Mouse (Mus musculus) limb, embryonic 11.5 days (tissue): ENCODE results near the gene Arfrp1. TPM values are rescaled to one million over a fixed set of nuclear protein-coding genes. Genes with fewer than 3 reads are reported as not detected.

ENCODE experiments used
- ATAC-seq: fragments of 200-750 bp; cut with Nextera tagmentation; 2 replicates; pipeline ENCODE4 v1.8.0; 2017; ENCODE audit warnings: low read depth; ENCODE audit not compliant: insufficient number of reproducible peaks, low FRiP score, low TSS enrichment
- DNase-seq: peaks from one replicate; pipeline ENCODE4 v3.0.0-alpha.2; 2015; ENCODE audit warnings: low spot score
- H3K27ac ChIP-seq: fragments of 300-500 bp; sonication (generic); replicated peaks from 2 replicates; pipeline ENCODE4 v1.5.1; 2014; ENCODE audit warnings: low read depth, mild to moderate bottlenecking, low read length
- H3K27me3 ChIP-seq: fragments of 300-500 bp; sonication (generic); 2 replicates; pipeline ENCODE4 v1.6.1; 2014; ENCODE audit warnings: mild to moderate bottlenecking, low read length, mixed read lengths; ENCODE audit not compliant: control insufficient read depth, insufficient read depth
- H3K36me3 ChIP-seq: fragments of 300-500 bp; sonication (generic); 2 replicates; pipeline ENCODE4 v1.6.1; 2014; ENCODE audit warnings: mild to moderate bottlenecking, low read length, moderate library complexity, mixed read lengths; ENCODE audit not compliant: control insufficient read depth, insufficient read depth
- H3K4me1 ChIP-seq: fragments of 300-500 bp; sonication (generic); 2 replicates; pipeline ENCODE4 v1.6.1; 2014; ENCODE audit warnings: low read length, mixed read lengths; ENCODE audit not compliant: control insufficient read depth, insufficient read depth
- H3K4me2 ChIP-seq: fragments of 300-500 bp; sonication (generic); 2 replicates; pipeline ENCODE4 v1.6.1; 2014; ENCODE audit warnings: low read depth, mild to moderate bottlenecking, moderate library complexity; ENCODE audit not compliant: severe bottlenecking
- H3K4me3 ChIP-seq: fragments of 300-500 bp; sonication (generic); 2 replicates; pipeline ENCODE4 v1.5.1; 2014; ENCODE audit warnings: low read depth, low read length
- H3K9ac ChIP-seq: fragments of 300-500 bp; sonication (generic); 2 replicates; pipeline ENCODE4 v1.6.1; 2014; ENCODE audit warnings: mild to moderate bottlenecking, low read length
- H3K9me3 ChIP-seq: fragments of 300-500 bp; sonication (generic); 2 replicates; pipeline ENCODE4 v1.6.1; 2016; ENCODE audit warnings: low read length; ENCODE audit not compliant: control insufficient read depth
- WGBS: fragments of 180-500 bp; shearing (Covaris S2); extraction: QIAGEN DNeasy Blood & Tissue Kit; methylation state at CpG from one replicate; pipeline ENCODE4 v1.1.7; 2014; 5-methylcytosine and 5-hydroxymethylcytosine counted together
- polyA plus RNA-seq: library from polyadenylated mRNA; unstranded; fragments of >200 nt; fragmentation: Nextera tagmentation; extraction: Ambion mirVana; gene quantifications from 2 replicates; pipeline ENCODE4 v1.2.1, GENCODE M21; 2014

Gene Arfrp1
- polyA plus RNA-seq, 1 experiment from 2014 or later: 57.3 TPM

- Histone ChIP-seq H3K27me3 (no peaks in the 10 kb centered on the region), H3K27ac (no peak overlapping the region), H3K4me1 (no peaks in the 10 kb centered on the region), H3K36me3 (peaks cover 4% of the 10 kb centered on the region; the same call in 1 of the 2 replicates), H3K4me2 (no peak overlapping the region), H3K9ac (no peak overlapping the region), H3K4me3 (no peak overlapping the region), H3K9me3 (no peaks in the 10 kb centered on the region)
- ATAC-seq (peak; percentile 63), DNase-seq (peak; percentile 90)
- 35% methylated on average over 4 of the region's 4 CpGs for WGBS
Measured at GRCm38 (mm10) chr2:181392600-181393213, 27.5 kb upstream of the Arfrp1 start.

GRCm38 (mm10) chr2:181391541-181391940, 26.3 kb upstream of the Arfrp1 start:
- DNase-seq (no peak), ATAC-seq (no peak)
- Histone ChIP-seq H3K9me3 (no peaks in the 10 kb centered on the region), H3K4me2 (no peak overlapping the region), H3K36me3 (peaks cover 7% of the 10 kb centered on the region), H3K27me3 (no peaks in the 10 kb centered on the region), H3K9ac (no peak overlapping the region), H3K4me3 (no peak overlapping the region), H3K4me1 (no peaks in the 10 kb centered on the region), H3K27ac (no peak overlapping the region)
- 80% methylated on average over 2 of the region's 2 CpGs for WGBS

- no peak for ATAC-seq
- no peak overlapping the region for H3K27ac ChIP-seq
- 89% methylated on average over 15 of the region's 15 CpGs for WGBS
- no peak for DNase-seq
- H3K4me1 ChIP-seq: no peaks in the 10 kb centered on the region
- H3K9ac ChIP-seq: no peak overlapping the region
- no peaks in the 10 kb centered on the region for H3K9me3 ChIP-seq
- H3K4me3 ChIP-seq: no peak overlapping the region
- H3K36me3 ChIP-seq: peaks cover 6% of the 10 kb centered on the region
- H3K4me2 ChIP-seq: no peak overlapping the region
- H3K27me3 ChIP-seq: no peaks in the 10 kb centered on the region
Measured at GRCm38 (mm10) chr2:181391022-181391421, 25.8 kb upstream of the Arfrp1 start.

GRCm38 (mm10) chr2:181390136-181390870, 25.1 kb upstream of the Arfrp1 start:
- no peaks in the 10 kb centered on the region for H3K9me3 ChIP-seq
- no peak overlapping the region for H3K9ac ChIP-seq
- ATAC-seq (no peak), DNase-seq (no peak)
- H3K4me2 ChIP-seq: no peak overlapping the region
- peaks cover 4% of the 10 kb centered on the region for H3K36me3 ChIP-seq
- H3K4me3 ChIP-seq: no peak overlapping the region
- no peak overlapping the region for H3K27ac ChIP-seq
- WGBS: 75% methylated on average over 4 of the region's 4 CpGs
- no peaks in the 10 kb centered on the region for H3K27me3 ChIP-seq
- no peaks in the 10 kb centered on the region for H3K4me1 ChIP-seq

- H3K4me2 ChIP-seq: no peak overlapping the region
- no peak overlapping the region for H3K4me3 ChIP-seq
- no peaks in the 10 kb centered on the region for H3K27me3 ChIP-seq
- 77% methylated on average over 3 of the region's 4 CpGs for WGBS
- H3K9ac ChIP-seq: no peak overlapping the region
- no peaks in the 10 kb centered on the region for H3K4me1 ChIP-seq
- no peaks in the 10 kb centered on the region for H3K9me3 ChIP-seq
- no peak for DNase-seq
- peaks cover 13% of the 10 kb centered on the region for H3K36me3 ChIP-seq
- no peak overlapping the region for H3K27ac ChIP-seq
- no peak for ATAC-seq
Measured at GRCm38 (mm10) chr2:181386663-181387210, 21.5 kb upstream of the Arfrp1 start.

- H3K4me2 ChIP-seq: no peak overlapping the region
- peaks cover 10% of the 10 kb centered on the region for H3K36me3 ChIP-seq
- DNase-seq (no peak), ATAC-seq (no peak)
- no peak overlapping the region for H3K9ac ChIP-seq
- 90% methylated on average over 3 of the region's 3 CpGs for WGBS
- no peak overlapping the region for H3K27ac ChIP-seq
- no peaks in the 10 kb centered on the region for H3K4me1 ChIP-seq
- no peak overlapping the region for H3K4me3 ChIP-seq
- no peaks in the 10 kb centered on the region for H3K9me3 ChIP-seq
- H3K27me3 ChIP-seq: no peaks in the 10 kb centered on the region
Measured at GRCm38 (mm10) chr2:181385885-181386284, 20.7 kb upstream of the Arfrp1 start.

- no peaks in the 10 kb centered on the region for H3K27me3 ChIP-seq
- no peaks in the 10 kb centered on the region for H3K9me3 ChIP-seq
- DNase-seq (no peak), ATAC-seq (no peak)
- H3K27ac ChIP-seq: no peak overlapping the region
- no peak overlapping the region for H3K4me3 ChIP-seq
- WGBS: 86% methylated on average over 4 of the region's 4 CpGs
- peaks cover 10% of the 10 kb centered on the region for H3K36me3 ChIP-seq
- H3K4me1 ChIP-seq: no peaks in the 10 kb centered on the region
- no peak overlapping the region for H3K9ac ChIP-seq
- H3K4me2 ChIP-seq: no peak overlapping the region
Measured at GRCm38 (mm10) chr2:181384919-181385391, 19.8 kb upstream of the Arfrp1 start.

GRCm38 (mm10) chr2:181384463-181384862, 19.3 kb upstream of the Arfrp1 start:
- no peak overlapping the region for H3K27ac ChIP-seq
- no peaks in the 10 kb centered on the region for H3K27me3 ChIP-seq
- H3K9me3 ChIP-seq: no peaks in the 10 kb centered on the region
- H3K4me3 ChIP-seq: no peak overlapping the region
- DNase-seq: no peak
- H3K4me2 ChIP-seq: no peak overlapping the region
- WGBS: 91% methylated on average over 7 of the region's 7 CpGs
- H3K4me1 ChIP-seq: no peaks in the 10 kb centered on the region
- H3K9ac ChIP-seq: no peak overlapping the region
- 0 out of 2 replicates have a peak, but pooled peaks have one; percentile 28 for ATAC-seq
- peaks cover 10% of the 10 kb centered on the region for H3K36me3 ChIP-seq
